Mouse (Mus musculus) midbrain, embryonic 11.5 days (tissue): Measurements from ENCODE around the gene Cald1. TPM values are rescaled to one million over a fixed set of nuclear protein-coding genes. Genes with fewer than 3 reads are reported as not detected.

ENCODE experiments used
- ATAC-seq: fragments of 200-750 bp; cut with Nextera tagmentation; 2 replicates; pipeline ENCODE4 v1.8.0; 2017; ENCODE audit warnings: moderate TSS enrichment, moderate library complexity; ENCODE audit not compliant: low FRiP score
- DNase-seq: peaks from one replicate; pipeline ENCODE4 v3.0.0; 2015; ENCODE audit warnings: low spot score; ENCODE audit errors: missing footprints
- H3K27ac ChIP-seq: fragments of 300-500 bp; sonication (generic); 2 replicates; pipeline ENCODE4 v1.5.1; 2014; ENCODE audit warnings: low read depth, low read length
- H3K27me3 ChIP-seq: fragments of 300-500 bp; sonication (generic); 2 replicates; pipeline ENCODE4 v1.6.1; 2014; ENCODE audit warnings: mild to moderate bottlenecking, low read length, moderate library complexity, mixed read lengths; ENCODE audit not compliant: control insufficient read depth, insufficient read depth
- H3K36me3 ChIP-seq: fragments of 300-500 bp; sonication (generic); 2 replicates; pipeline ENCODE4 v1.6.1; 2014; ENCODE audit warnings: mild to moderate bottlenecking, low read length, moderate library complexity, mixed read lengths; ENCODE audit not compliant: control insufficient read depth, insufficient read depth
- H3K4me1 ChIP-seq: fragments of 300-500 bp; sonication (generic); 2 replicates; pipeline ENCODE4 v1.6.1; 2014; ENCODE audit warnings: low read length; ENCODE audit not compliant: control insufficient read depth, insufficient read depth
- H3K4me2 ChIP-seq: fragments of 300-500 bp; sonication (generic); 2 replicates; pipeline ENCODE4 v1.6.1; 2014; ENCODE audit warnings: mild to moderate bottlenecking, moderate library complexity
- H3K4me3 ChIP-seq: fragments of 300-500 bp; sonication (generic); 2 replicates; pipeline ENCODE4 v1.5.1; 2014; ENCODE audit warnings: low read depth, low read length
- H3K9ac ChIP-seq: fragments of 300-500 bp; sonication (generic); 2 replicates; pipeline ENCODE4 v1.6.1; 2014; ENCODE audit warnings: low read length
- H3K9me3 ChIP-seq: fragments of 300-500 bp; sonication (generic); 2 replicates; pipeline ENCODE4 v1.6.1; 2016; ENCODE audit warnings: low read length; ENCODE audit not compliant: control insufficient read depth
- WGBS: fragments of 180-500 bp; shearing (Covaris S2); extraction: QIAGEN DNeasy Blood & Tissue Kit; methylation state at CpG from one replicate; pipeline ENCODE4 v1.1.7; 2014; 5-methylcytosine and 5-hydroxymethylcytosine counted together
- polyA plus RNA-seq: library from polyadenylated mRNA; unstranded; fragments of >200 nt; fragmentation: Nextera tagmentation; extraction: Ambion mirVana; gene quantifications from 2 replicates; pipeline ENCODE4 v1.2.1, GENCODE M21; 2014

Cald1 gene
- polyA plus RNA-seq, 1 experiment from 2014 or later = 134 TPM

DNA sequence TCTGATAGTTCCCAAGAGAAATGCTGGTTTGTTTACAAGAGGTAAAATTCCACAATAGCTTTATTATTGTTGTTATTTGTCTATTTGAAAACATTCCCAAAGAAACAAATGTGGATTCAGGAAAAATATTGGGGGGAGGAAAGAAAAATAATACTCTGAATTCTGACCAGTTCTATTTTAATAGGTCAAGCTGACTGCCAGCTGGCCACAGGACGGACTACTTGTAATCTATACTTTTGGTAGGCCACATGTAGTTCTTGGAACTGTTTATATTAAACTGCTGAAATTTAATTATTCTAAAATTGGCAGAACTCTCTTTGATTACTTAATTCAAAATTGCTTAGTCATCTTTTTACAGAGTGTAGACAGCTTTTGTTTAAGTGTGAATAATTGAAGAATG is 73.1 kb downstream of the Cald1 start:
- DNase-seq (no peak), ATAC-seq (no peak)
- 88% methylated on average over 1 of the region's 1 CpGs for WGBS
- Histone ChIP-seq H3K27me3 (no peaks in the 10 kb centered on the region), H3K9me3 (no peaks in the 10 kb centered on the region), H3K4me3 (no peak overlapping the region), H3K4me1 (no peaks in the 10 kb centered on the region), H3K4me2 (no peak overlapping the region), H3K27ac (no peak overlapping the region), H3K36me3 (no peaks in the 10 kb centered on the region), H3K9ac (no peak overlapping the region)

DNA sequence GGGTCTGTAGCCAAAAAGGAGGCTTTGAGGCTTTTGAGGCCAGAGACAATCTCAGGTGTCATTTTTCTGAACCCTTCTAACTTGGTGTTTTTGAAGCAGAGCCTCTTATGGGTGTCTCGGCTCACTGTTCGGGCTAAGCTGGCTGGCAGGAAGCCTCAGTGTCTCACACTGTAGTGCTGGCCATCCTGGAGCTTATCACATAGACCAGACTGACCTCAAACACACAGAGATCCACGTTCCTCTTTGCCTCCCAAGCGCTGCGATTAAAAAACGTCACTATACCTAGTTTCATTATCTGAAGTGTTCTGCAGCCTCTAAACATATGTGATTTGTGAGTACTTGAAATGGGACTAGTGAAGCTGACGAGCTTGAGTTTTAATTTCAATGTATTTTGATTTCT is 76.1 kb downstream of the Cald1 start:
- Histone ChIP-seq H3K4me3 (no peak overlapping the region), H3K4me2 (no peak overlapping the region), H3K27ac (no peak overlapping the region), H3K36me3 (no peaks in the 10 kb centered on the region), H3K4me1 (no peaks in the 10 kb centered on the region), H3K9me3 (no peaks in the 10 kb centered on the region), H3K9ac (no peak overlapping the region), H3K27me3 (no peaks in the 10 kb centered on the region)
- ATAC-seq (no peak), DNase-seq (peak; percentile 64)
- 90% methylated on average over 7 of the region's 7 CpGs for WGBS

DNA sequence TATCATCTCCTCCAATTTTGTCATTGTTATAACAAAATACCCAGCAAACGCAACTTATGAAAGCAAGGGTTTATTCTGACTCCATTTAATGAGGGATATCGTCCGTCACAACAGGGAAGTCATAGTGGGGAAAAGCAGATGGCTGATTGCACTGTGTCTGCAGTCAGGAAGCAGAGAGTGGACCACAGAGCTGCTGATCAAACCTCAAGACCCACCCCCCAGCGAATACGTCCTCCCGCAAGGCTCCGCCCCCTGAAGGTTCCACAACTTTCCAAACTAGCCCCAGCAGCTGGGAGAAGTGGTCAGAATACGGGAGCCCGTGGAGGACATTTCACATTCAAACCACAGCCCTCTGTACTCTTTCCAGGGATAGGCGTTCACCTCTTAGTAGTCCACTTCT is 76.6 kb downstream of the Cald1 start:
- Histone ChIP-seq H3K4me1 (no peaks in the 10 kb centered on the region), H3K27ac (no peak overlapping the region), H3K4me3 (no peak overlapping the region), H3K9ac (no peak overlapping the region), H3K9me3 (no peaks in the 10 kb centered on the region), H3K36me3 (no peaks in the 10 kb centered on the region), H3K4me2 (no peak overlapping the region), H3K27me3 (no peaks in the 10 kb centered on the region)
- ATAC-seq = no peak
- peak; percentile 39 for DNase-seq
- WGBS = 85% methylated on average over 10 of the region's 10 CpGs

DNA sequence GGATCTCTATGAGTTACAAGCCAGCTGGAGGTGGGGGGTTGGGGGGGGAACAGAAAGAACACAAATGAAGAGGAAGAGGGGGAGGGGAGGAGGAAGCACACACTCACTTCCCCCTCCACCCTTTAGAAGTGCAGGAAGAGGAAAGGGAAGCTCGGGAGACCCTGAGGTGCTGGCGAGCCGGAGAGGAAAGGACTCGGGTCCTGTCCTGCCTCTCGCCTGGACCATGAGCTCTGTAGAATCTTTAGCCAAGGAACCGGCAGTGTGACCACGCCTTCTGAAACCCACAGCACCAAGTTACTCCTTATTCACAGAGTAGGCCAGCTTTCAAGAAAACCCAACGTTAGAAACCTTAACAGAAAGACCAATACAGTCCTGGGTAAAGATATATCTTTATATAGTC is 83.8 kb downstream of the Cald1 start:
- H3K27me3 ChIP-seq = no peaks in the 10 kb centered on the region
- no peak for ATAC-seq
- H3K4me2 ChIP-seq = no peak overlapping the region
- peaks cover 2% of the 10 kb centered on the region; the same call in 1 of the 2 replicates for H3K4me1 ChIP-seq
- 68% methylated on average over 8 of the region's 8 CpGs for WGBS
- H3K9me3 ChIP-seq = no peaks in the 10 kb centered on the region
- no peak overlapping the region for H3K4me3 ChIP-seq
- H3K27ac ChIP-seq = no peak overlapping the region
- peak; percentile 47 for DNase-seq
- no peak overlapping the region for H3K9ac ChIP-seq
- H3K36me3 ChIP-seq = no peaks in the 10 kb centered on the region

DNA sequence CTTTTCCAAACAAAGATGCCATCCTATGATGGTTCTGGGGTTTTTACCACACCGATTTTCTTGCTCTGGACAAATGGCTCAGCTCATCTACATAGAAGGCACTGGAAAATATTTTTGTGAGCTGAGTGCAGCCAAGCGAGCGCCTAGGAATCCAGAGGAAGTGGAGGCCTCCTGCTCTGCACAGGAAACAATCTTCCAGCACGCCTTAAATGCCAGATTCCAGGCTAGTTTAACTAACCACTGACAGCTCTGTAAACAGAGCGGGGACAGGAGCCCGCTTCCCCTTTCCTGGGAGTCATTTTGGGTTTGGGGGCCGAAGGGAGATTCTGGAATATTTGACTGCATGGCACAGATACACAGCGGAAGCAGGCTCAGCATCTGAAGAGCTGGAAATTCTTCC is 86.6 kb downstream of the Cald1 start:
- 50% methylated on average over 8 of the region's 8 CpGs for WGBS
- Histone ChIP-seq H3K27me3 (no peaks in the 10 kb centered on the region), H3K27ac (no peak overlapping the region), H3K9ac (0 out of 2 replicates have a peak overlapping the region, but pooled peaks have one; percentile 44), H3K36me3 (no peaks in the 10 kb centered on the region), H3K4me2 (no peak overlapping the region), H3K4me3 (no peak overlapping the region), H3K9me3 (no peaks in the 10 kb centered on the region), H3K4me1 (peaks cover 2% of the 10 kb centered on the region; the same call in 1 of the 2 replicates)
- peak; percentile 83 for DNase-seq
- no peak for ATAC-seq

DNA sequence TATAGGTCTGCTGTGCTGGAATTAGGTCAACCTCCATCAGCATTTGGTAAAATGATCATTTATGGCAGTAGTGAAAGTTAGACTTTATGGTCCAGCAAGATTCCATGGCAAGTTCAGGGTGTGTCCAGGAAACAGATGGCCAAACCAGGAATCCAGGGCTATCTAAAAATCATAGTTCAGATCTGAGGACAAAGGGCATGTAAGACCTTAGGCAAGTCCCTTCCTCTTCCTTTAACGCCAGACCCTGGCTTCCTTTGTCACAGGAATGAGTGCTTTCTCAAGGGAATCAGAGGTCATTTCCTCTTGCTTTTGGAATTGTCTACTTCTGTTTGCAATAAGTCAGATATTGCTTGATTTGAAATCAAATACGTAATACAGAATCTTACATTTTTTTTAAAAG is 90.7 kb downstream of the Cald1 start:
- no peaks in the 10 kb centered on the region for H3K9me3 ChIP-seq
- peaks cover 2% of the 10 kb centered on the region; the same call in 1 of the 2 replicates for H3K4me1 ChIP-seq
- 86% methylated on average over 2 of the region's 2 CpGs for WGBS
- H3K36me3 ChIP-seq = no peaks in the 10 kb centered on the region
- H3K27me3 ChIP-seq = no peaks in the 10 kb centered on the region
- no peak overlapping the region for H3K4me2 ChIP-seq
- ATAC-seq (no peak), DNase-seq (no peak)
- no peak overlapping the region for H3K27ac ChIP-seq
- no peak overlapping the region for H3K4me3 ChIP-seq
- H3K9ac ChIP-seq = no peak overlapping the region

DNA sequence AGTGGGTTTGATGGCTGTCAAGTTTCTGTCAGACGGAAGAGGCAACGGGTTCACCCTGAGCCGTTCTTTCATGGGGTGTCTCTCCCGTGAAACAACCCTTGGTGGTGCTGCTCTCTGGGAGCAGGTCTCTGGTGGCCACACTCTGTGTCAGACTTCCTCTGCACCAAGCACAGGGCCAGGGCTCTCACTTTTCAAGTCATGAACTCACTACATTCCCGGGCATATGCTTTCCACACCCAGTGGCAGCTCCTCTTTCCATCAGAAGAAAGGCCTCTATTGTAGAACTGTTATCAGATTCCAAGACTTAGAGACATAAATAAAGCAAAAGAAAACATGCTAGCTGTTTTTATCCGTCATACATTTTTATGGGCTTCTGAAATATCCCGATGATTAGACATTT is 93.1 kb downstream of the Cald1 start:
- no peaks in the 10 kb centered on the region for H3K9me3 ChIP-seq
- H3K4me2 ChIP-seq = no peak overlapping the region
- DNase-seq (no peak), ATAC-seq (no peak)
- 93% methylated on average over 7 of the region's 7 CpGs for WGBS
- no peaks in the 10 kb centered on the region for H3K4me1 ChIP-seq
- H3K9ac ChIP-seq = no peak overlapping the region
- H3K36me3 ChIP-seq = no peaks in the 10 kb centered on the region
- no peak overlapping the region for H3K4me3 ChIP-seq
- H3K27ac ChIP-seq = no peak overlapping the region
- H3K27me3 ChIP-seq = no peaks in the 10 kb centered on the region

DNA sequence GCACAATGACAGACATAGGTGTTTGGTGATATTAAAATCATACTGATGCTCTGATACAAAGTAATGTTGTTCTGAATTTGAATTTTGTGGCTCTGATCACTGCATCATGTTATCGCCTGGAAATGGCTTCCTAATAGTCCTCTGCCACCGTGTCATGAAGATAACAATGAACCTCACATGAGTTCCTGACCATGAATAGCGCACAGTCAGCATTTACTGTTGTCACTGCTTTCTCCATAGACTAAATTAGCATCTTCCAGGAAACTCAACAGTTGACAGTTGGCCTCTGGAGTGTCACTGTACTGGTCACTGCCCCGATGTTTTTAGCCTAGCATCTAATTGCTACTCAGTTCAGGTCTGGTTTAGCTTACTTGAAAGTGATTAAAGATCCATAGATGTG is 95.8 kb downstream of the Cald1 start:
- no peak overlapping the region for H3K4me2 ChIP-seq
- H3K27me3 ChIP-seq = no peaks in the 10 kb centered on the region
- ATAC-seq (no peak), DNase-seq (no peak)
- H3K4me1 ChIP-seq = no peaks in the 10 kb centered on the region
- no peak overlapping the region for H3K9ac ChIP-seq
- no peak overlapping the region for H3K4me3 ChIP-seq
- H3K27ac ChIP-seq = no peak overlapping the region
- H3K36me3 ChIP-seq = no peaks in the 10 kb centered on the region
- 93% methylated on average over 4 of the region's 4 CpGs for WGBS
- H3K9me3 ChIP-seq = no peaks in the 10 kb centered on the region

DNA sequence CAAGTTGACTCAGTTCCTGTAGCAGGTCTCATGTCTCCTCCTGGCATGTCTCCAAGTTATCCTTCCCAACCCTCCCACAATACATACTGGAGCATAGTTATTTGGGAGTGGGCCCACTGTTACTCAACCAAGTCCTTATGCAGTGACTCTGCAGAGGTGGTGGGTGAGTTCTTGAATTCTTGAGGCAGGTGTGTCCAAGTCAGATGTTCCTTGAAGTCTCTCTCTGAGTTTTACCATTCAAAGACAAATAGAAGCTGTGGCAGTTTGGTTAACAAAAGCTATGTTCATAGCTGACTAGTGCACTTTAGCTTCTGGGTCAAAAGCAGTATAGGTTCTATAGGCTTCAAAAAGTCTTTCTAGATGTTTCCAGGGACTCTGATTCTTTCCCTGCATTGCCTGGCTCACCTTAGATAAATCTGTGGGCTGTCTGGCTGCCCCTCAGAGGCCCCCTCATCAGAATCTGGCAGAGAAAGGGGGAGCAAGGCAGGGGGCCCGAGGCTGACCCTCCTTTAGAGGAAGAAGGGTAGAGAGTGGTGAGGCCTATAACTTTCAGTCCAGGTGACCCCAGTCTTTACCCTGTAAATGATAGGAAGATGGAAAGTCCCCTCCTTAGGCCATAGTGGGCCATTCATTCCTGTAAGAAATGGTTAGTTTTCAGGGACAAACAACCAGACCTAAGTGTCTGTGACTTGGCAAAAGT is 105.3 kb downstream of the Cald1 start:
- H3K4me2 ChIP-seq = no peak overlapping the region
- WGBS = 69% methylated on average over 1 of the region's 1 CpGs
- H3K4me3 ChIP-seq = no peak overlapping the region
- peaks cover 3% of the 10 kb centered on the region; the same call in 1 of the 2 replicates for H3K4me1 ChIP-seq
- no peak for ATAC-seq
- no peaks in the 10 kb centered on the region for H3K36me3 ChIP-seq
- H3K9me3 ChIP-seq = peaks cover 4% of the 10 kb centered on the region
- no peak overlapping the region for H3K9ac ChIP-seq
- H3K27me3 ChIP-seq = no peaks in the 10 kb centered on the region
- DNase-seq = no peak
- no peak overlapping the region for H3K27ac ChIP-seq
